Mouse (Mus musculus): ENCODE data around the gene Lsamp. TPM values are rescaled to one million over a fixed set of nuclear protein-coding genes. Genes with fewer than 3 reads are reported as not detected.

The Lsamp gene
- polyA plus RNA-seq, 1 experiment from 2014 or later = not detected

DNA sequence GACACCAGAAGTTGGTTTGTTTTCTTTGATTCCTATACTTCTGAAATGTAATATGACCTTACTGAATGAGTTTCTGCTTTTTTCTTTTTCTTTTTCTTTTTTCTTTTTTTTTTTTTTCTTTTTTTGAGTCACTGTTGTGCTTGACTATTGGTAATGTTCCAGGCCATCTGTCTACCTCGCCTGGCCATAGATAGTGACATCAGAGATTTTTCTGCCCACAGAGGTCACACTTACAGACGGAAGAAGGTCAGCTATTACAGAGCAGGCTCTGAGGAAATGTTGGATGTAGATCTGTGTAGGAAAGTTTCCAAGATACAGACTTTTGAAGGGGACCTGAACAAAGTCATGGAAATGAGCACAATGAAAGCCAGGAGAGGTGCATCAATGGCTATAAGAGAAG, 76.3 kb downstream of the Lsamp start:
- in situ Hi-C loops (cut with MboI; ENCODE audit: low pct_unique_long_range_greater_than_20kb) = no loop called here
- DNase-seq (ENCODE audit: low read depth, low spot score) = no peak
- no peaks in the 10 kb centered on the region for H3K27me3 ChIP-seq
- ChIA-PET POLR2A (no interaction called here), CTCF (no interaction called here)
- no peak for TF ChIP-seq CTCF (IDR thresholded peaks at IDR 0.05)
- ATAC-seq = no peak

DNA sequence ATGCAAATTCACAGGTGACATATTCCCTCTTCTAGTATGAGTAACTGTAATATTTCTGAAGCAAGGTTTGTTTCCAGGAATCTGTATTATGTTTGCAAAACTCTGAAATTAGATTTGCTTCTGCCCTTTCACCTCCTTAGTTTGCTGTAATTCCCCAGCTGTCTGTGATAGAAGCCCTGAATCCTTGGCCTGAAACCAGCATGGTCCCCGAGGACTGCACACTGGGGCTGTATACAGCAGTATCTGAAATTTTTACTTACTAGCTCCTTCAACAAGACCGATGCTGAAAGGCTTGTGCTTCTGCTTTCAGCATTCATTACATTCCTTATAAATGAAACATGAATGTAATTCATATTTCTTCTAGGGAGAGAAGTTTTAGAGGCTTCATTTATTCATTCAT, 91.4 kb downstream of the Lsamp start:
- ChIA-PET POLR2A (no interaction called here), CTCF (no interaction called here)
- ATAC-seq = no peak
- TF ChIP-seq CTCF (IDR thresholded peaks at IDR 0.05) = no peak
- no peaks in the 10 kb centered on the region for H3K27me3 ChIP-seq
- DNase-seq (ENCODE audit: low read depth, low spot score) = no peak
- in situ Hi-C loops (cut with MboI; ENCODE audit: low pct_unique_long_range_greater_than_20kb) = no loop called here

DNA sequence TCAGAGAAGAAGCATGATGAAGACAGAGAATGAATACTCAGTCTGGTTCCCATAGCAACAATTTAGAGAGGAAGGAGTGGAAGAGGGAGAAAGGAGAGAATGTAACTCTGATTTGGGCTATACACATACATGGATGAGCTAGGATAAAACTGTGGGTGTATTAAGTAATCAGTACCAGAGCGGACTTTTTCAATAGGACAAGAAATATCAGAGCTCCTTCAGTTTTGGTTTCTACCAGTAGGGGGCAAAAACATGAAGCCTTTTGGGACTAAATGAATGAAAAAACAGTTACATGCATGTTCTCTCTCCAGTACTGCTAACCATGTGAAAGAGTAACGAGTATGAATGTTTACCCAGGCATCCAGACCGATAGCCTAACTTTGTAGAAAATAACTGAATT, 96.1 kb downstream of the Lsamp start:
- H3K27me3 ChIP-seq = no peaks in the 10 kb centered on the region
- no peak for TF ChIP-seq CTCF (IDR thresholded peaks at IDR 0.05)
- ChIA-PET POLR2A (interaction anchor here (0.6 kb wide), 1 partner anchor 41 kb away, joined by 4 read pairs; no protein-coding TSS in a partner anchor), CTCF (no interaction called here)
- no peak for ATAC-seq
- no peak for DNase-seq (ENCODE audit: low read depth, low spot score)
- in situ Hi-C loops (cut with MboI; ENCODE audit: low pct_unique_long_range_greater_than_20kb) = no loop called here

DNA sequence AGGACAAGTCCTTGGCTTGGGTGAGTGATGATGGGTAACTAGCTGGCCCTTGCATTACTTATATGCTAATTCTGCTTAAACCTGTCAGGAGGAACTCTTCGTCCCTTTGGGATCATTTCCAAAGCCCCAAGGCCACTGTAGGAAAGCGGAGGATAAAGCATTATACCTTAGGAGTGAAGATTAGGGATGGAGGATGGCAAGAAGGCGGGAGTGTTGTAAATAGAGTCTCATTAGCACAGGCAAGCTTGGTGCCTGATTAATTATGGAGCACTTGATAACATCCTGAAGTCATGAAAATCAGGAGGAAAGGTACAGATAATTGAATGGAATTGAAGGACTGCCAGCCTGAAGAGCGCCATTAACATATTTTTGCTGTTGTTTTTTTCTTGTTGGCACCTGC, 120.2 kb downstream of the Lsamp start:
- POLR2A ChIA-PET = no interaction called here
- TF ChIP-seq CTCF (IDR thresholded peaks at IDR 0.05) = no peak
- ATAC-seq (no peak), DNase-seq (ENCODE audit: low read depth, low spot score) (no peak)
- no peaks in the 10 kb centered on the region for H3K27me3 ChIP-seq
- CTCF ChIA-PET = no interaction called here
- in situ Hi-C loops (cut with MboI; ENCODE audit: low pct_unique_long_range_greater_than_20kb) = no loop called here

DNA sequence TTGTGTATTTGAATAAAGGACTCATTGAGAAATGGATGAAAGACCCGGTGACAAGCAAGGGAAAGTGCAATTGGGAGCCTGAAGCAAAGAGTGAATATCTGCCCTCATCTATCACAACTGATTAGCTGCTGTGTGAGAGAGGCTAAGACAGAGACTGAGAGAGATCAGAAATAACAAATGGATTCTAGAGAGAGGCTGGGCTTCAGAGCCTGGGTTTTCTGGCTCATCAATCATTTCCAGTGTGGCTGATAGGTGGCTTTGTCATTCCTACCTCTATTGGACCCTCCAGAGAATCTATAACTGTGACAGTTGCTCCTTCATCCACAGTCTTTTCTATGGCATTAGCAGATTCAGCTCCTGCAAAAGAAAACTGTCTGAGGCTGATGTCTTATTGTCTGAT, 198.8 kb downstream of the Lsamp start:
- TF ChIP-seq CTCF (IDR thresholded peaks at IDR 0.05) = no peak
- in situ Hi-C loops (cut with MboI; ENCODE audit: low pct_unique_long_range_greater_than_20kb) = no loop called here
- ATAC-seq (no peak), DNase-seq (ENCODE audit: low read depth, low spot score) (no peak)
- CTCF ChIA-PET = no interaction called here
- POLR2A ChIA-PET = no interaction called here
- no peaks in the 10 kb centered on the region for H3K27me3 ChIP-seq

DNA sequence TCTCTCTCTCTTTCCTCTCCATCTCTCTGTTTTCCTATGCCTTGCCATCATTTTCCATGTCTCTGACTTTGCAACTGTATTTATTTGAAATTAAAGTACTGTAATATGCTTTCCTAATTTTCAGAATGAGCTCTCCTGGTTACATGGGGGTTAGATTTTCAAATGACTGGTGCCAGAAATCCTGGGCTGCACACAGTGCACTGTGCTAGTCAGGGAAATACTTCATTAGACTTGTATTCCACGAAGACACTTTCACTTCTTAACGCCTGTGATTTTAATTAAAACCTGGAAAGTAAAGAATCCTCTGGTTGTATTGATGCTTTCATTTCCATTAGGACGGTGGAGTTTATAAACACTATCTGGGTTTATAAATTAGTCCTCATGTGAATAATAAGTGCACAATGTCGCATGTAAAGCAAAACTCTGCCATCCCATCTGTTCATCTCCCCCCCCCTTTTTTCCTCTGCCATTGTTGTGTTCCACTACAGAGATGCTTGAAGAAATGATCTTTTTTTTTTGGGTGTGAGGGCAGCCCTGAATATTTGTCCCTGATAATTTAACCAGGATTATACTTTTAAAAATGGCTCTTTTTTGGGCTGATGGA, 203.9 kb downstream of the Lsamp start:
- no peaks in the 10 kb centered on the region for H3K27me3 ChIP-seq
- in situ Hi-C loops (cut with MboI; ENCODE audit: low pct_unique_long_range_greater_than_20kb) = no loop called here
- ATAC-seq (no peak), DNase-seq (ENCODE audit: low read depth, low spot score) (no peak)
- POLR2A ChIA-PET = no interaction called here
- CTCF ChIA-PET = no interaction called here
- no peak for TF ChIP-seq CTCF (IDR thresholded peaks at IDR 0.05)

DNA sequence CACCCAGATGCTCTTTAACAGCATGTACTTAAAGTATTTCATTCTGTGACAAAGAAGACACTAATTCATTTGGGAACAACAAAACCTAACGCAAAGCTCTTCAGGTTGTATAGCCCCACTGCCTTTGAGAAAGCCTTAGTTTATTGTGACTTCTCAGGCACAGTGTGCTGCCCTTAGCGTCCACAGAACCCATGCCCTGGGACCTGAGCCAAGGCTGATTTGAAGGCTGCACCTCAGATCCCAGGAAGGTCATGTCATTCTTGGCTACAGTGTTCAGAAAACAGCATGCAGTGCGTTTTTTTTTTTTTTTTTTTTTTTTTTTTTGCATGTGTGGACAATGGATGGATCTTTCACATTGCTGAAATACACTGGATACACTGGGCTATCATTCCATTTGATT, 210.2 kb downstream of the Lsamp start:
- ATAC-seq (no peak), DNase-seq (ENCODE audit: low read depth, low spot score) (no peak)
- H3K27me3 ChIP-seq = no peaks in the 10 kb centered on the region
- in situ Hi-C loops (cut with MboI; ENCODE audit: low pct_unique_long_range_greater_than_20kb) = no loop called here
- ChIA-PET CTCF (no interaction called here), POLR2A (no interaction called here)
- no peak for TF ChIP-seq CTCF (IDR thresholded peaks at IDR 0.05)

DNA sequence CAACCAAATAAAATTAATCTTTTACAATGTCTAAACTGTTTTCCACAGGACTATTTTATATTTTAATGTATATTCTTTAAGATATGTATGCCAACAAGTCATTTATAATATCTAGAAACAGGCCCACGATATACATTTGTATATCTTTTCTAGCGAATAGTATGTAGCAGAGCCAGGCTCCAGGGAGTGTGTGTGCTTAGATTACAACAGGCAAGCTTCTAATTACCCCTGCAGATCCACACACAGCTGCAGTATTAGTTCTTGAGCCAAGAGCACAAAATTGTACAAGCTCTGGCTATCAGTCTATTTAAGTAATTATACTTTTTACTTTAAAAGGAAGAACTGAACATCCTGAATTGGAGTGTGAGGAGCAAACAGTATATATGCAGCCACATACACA, 210.7 kb downstream of the Lsamp start:
- no peak for ATAC-seq
- no peak for DNase-seq (ENCODE audit: low read depth, low spot score)
- POLR2A ChIA-PET = no interaction called here
- CTCF ChIA-PET = no interaction called here
- in situ Hi-C loops (cut with MboI; ENCODE audit: low pct_unique_long_range_greater_than_20kb) = no loop called here
- H3K27me3 ChIP-seq = no peaks in the 10 kb centered on the region
- TF ChIP-seq CTCF (IDR thresholded peaks at IDR 0.05) = no peak

DNA sequence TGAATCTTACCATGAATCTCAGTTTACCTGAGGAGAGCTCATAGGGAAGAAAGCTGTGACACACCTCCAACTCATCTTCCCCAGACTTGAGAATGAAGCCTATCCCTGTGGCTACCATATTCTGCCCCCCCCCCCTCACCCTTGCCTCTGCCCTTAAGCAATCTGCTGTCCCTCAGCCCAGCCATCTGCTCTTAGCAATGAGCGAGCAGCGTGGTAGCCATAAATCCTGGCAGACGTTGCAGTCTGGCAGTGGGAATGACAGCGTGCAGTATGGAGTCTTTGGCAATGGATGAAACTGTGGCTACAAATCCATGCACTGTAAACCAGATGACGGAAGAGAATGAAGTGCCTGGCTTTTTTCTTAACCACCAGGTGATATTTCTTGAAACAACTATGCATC, 244.5 kb downstream of the Lsamp start:
- no peak for ATAC-seq
- ChIA-PET POLR2A (no interaction called here), CTCF (no interaction called here)
- no peak for DNase-seq (ENCODE audit: low read depth, low spot score)
- H3K27me3 ChIP-seq = no peaks in the 10 kb centered on the region
- in situ Hi-C loops (cut with MboI; ENCODE audit: low pct_unique_long_range_greater_than_20kb) = no loop called here
- TF ChIP-seq CTCF (IDR thresholded peaks at IDR 0.05) = no peak

DNA sequence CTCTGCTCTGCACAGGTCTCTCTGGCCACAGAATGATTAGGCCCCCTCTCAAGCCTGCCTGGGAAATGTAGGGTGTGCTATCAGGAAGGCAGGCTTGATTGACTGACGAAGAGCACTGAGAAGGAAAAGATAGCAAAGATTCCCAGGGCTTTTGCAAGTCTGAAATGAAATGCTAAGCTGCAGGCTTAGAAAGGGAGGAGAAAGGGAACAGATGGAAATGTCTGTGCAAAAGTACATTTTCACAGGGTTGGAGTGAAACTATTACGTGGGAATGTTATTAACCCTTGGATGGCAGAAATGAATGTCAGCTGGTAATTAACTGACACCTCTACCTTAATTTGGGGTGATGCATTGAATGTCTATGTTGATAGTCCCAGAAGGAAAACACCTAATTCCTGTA, 248.9 kb downstream of the Lsamp start:
- POLR2A ChIA-PET = no interaction called here
- TF ChIP-seq CTCF (IDR thresholded peaks at IDR 0.05) = no peak
- CTCF ChIA-PET = no interaction called here
- no peaks in the 10 kb centered on the region for H3K27me3 ChIP-seq
- in situ Hi-C loops (cut with MboI; ENCODE audit: low pct_unique_long_range_greater_than_20kb) = no loop called here
- DNase-seq (ENCODE audit: low read depth, low spot score) = no peak
- ATAC-seq = no peak

DNA sequence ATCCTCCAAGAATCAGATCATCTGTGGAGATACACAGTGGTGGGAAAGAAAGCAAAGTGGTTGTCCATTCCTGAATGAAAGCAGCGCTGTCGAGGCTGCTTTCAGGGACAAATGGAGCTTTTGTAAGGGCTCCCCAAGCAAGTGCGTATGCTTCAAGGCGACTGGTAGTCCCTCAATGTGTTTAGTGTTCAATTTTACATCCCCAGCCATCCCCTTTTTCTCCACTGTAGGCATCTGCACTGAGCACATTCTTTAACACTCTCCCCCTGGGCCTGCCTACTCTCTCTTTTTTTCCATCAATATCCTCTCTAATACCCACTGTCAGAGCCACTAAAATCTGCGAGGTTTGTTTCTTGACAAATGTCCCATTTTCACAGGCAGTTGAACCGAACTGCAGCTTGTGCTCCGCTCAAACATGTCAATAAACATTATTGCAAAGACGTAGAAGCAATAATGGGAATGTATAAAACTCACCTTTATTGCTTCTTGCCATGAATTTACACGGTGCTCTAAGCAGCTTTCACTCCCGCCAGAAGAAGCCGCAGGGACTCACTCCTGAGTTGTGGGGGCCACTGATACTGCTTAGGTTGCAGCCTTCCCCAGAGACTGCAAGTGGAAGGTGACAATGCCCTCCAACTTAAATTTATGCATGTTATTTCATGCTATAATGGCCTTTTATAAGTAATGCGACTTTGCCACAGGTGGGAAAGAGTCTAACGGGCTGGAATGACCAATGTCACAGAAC, 250.2 kb downstream of the Lsamp start:
- no peak for TF ChIP-seq CTCF (IDR thresholded peaks at IDR 0.05)
- DNase-seq (ENCODE audit: low read depth, low spot score) = no peak
- no peaks in the 10 kb centered on the region for H3K27me3 ChIP-seq
- CTCF ChIA-PET = no interaction called here
- ATAC-seq = no peak
- POLR2A ChIA-PET = no interaction called here
- in situ Hi-C loops (cut with MboI; ENCODE audit: low pct_unique_long_range_greater_than_20kb) = no loop called here

DNA sequence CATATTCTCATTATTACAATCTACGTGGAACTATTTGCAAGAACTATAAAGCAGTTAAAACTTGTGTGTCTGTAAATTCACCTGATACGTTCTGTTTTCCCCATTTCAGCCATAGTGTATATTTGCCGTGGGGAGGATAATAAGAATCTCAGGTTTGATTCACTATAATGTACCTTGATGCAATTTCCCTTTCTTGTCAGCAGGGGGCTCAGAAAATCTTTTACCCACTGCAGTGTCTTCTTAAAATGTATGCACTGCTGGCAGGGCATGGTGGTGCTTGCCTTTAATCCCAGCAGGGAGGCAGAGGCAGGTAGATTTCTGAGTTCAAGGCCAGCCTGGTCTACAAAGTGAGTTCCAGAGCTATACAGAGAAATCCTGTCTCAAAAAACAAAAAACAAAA, 287.7 kb downstream of the Lsamp start:
- CTCF ChIA-PET = no interaction called here
- ATAC-seq (no peak), DNase-seq (ENCODE audit: low read depth, low spot score) (no peak)
- in situ Hi-C loops (cut with MboI; ENCODE audit: low pct_unique_long_range_greater_than_20kb) = no loop called here
- POLR2A ChIA-PET = no interaction called here
- H3K27me3 ChIP-seq = no peaks in the 10 kb centered on the region
- no peak for TF ChIP-seq CTCF (IDR thresholded peaks at IDR 0.05)

All from Patski (cell line).